Mouse (Mus musculus) right cerebral cortex, adult 18-20 months (tissue): ENCODE results near the gene Kdm4b.

Experiments used
- DNase-seq: peaks from one replicate; pipeline ENCODE4 v3.0.0; 2022; ENCODE audit warnings: mixed read lengths

Gene Kdm4b

GRCm38 (mm10) chr17:56300186-56300585, 25.7 kb upstream of the Kdm4b start, which contains the start of gene Arrdc5:
Gene Arrdc5, minus strand, starts transcription at chr17:56300286.
- DNase-seq, result no peak

GRCm38 (mm10) chr17:56302363-56302996, 23.4 kb upstream of the Kdm4b start:
- no peak for DNase-seq

- no peak for DNase-seq
These were observed 22.6 kb upstream of the Kdm4b start, which contains the start of gene Uhrf1 for GRCm38 (mm10) chr17:56303160-56303846. Gene Uhrf1, plus strand, starts transcription at chr17:56303321.

DNA sequence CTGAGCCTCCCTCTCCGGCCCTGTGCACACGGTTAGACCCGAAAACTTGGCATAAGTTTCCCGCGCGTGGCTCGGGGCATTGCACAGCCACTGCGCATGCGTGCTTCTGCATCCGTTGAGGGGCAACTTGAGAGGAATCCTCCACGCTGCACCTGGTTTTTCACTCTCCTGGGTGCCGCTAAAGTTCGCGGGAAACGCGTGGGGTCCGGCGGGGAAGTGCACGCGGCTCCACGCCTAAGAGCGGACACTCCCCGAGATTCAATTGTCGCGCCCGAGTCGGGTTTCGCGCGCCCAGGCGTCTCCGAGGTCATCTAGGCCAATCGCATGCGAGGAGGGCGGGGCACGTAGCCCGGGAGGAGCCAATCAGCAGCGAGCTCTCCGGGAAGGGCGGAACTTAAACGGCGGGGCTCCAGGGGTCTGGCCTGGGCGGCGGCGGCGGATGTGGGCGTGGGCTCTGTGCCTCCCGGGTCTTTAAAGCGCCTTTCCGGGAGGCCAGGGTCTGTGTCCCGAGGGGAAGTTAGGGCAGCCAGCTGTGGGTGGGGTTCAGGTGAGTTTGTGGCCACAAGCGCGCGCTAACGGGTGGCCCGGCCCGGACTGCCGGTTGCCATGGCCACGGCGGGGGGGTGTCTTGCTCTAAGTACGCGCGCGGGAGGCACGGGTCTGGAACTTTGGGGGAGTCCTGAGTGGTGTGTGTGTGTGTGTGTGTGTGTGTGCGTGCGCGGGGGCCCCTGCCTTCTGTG, 21.8 kb upstream of the Kdm4b start:
- DNase-seq, result peak; percentile 93

DNA sequence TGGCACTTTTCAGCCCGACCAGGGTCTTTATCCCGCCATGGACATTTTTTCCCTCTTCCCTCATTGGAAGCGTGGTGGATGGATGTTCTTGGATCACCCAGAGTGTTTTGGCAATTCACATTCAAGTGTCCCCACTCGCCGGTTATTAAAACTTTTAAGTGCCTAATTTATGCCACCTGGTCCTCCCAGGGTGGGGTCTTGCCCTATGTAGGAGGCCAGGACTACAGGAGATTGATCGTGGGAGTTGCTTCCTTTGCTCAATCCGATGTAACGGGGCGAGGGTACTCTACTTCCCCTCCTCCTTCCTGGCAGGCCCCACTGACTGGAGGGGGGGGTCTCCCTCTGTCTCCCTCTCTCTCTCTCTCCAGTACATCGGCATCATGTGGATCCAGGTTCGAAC, 21.1 kb upstream of the Kdm4b start:
- no peak for DNase-seq

DNA sequence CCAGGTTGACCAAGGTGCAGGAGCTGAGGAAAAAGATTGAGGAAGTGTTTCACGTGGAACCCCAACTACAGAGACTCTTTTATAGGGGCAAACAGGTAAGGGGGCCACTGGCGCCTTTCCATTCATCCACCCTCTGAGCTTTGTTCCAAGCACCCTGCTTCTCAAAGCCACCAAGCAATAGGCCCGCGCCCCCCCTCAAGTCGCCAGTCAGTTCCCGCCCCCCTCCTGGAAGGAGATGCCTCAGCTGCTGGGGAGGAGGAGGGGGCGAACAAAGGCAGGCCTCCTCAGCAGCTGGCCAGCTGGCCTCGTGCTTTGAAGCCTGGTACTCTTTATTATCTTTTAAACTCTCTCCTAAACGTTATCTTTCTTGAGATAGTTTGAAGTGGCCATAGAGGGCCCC, 20.7 kb upstream of the Kdm4b start:
- no peak for DNase-seq

DNA sequence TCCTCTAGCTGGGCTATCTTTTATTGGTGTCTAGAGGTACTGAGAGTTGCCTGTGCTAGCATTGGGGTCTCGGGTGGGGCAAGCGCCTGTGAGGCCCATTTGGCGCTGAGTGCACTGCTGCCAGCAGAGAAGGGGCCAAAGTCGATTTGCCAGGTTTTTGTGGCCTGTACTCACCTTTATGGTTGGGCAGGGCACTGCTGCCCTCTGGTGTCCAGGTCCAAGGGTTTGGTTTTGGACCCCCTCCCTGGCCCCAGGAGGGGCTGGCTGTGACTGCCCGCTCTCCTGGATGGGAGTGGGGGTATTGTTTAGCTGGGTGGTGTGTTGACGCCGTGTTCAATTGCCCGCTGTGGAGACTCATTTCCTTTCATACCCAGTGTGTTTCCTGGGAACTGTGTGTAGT, 20.0 kb upstream of the Kdm4b start:
- no peak for DNase-seq

DNA sequence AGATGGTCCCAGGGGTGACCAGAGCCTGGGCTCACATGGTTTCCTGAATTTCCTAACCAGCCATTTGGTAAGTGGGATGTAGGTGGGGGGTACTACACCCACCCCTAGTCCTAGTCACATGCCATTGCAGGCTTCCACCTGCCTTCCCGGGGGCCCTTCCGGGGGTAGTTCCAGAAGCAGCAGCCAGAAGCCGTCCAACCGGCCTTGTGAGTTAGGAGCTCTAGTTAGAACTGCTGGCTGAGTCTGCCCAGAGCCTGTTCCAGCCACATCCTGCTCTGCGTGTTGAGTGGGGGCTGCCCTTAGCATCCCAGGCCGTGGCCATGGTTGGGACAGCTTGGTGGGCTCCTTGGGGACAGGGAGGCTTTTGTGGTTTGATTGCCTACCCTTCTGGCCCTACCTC, 17.8 kb upstream of the Kdm4b start:
- DNase-seq, result no peak

- DNase-seq, result no peak
These were observed 16.5 kb upstream of the Kdm4b start for GRCm38 (mm10) chr17:56309191-56309945.

- no peak for DNase-seq
These were observed 1.4 kb upstream of the Kdm4b start for GRCm38 (mm10) chr17:56324419-56324818.

DNA sequence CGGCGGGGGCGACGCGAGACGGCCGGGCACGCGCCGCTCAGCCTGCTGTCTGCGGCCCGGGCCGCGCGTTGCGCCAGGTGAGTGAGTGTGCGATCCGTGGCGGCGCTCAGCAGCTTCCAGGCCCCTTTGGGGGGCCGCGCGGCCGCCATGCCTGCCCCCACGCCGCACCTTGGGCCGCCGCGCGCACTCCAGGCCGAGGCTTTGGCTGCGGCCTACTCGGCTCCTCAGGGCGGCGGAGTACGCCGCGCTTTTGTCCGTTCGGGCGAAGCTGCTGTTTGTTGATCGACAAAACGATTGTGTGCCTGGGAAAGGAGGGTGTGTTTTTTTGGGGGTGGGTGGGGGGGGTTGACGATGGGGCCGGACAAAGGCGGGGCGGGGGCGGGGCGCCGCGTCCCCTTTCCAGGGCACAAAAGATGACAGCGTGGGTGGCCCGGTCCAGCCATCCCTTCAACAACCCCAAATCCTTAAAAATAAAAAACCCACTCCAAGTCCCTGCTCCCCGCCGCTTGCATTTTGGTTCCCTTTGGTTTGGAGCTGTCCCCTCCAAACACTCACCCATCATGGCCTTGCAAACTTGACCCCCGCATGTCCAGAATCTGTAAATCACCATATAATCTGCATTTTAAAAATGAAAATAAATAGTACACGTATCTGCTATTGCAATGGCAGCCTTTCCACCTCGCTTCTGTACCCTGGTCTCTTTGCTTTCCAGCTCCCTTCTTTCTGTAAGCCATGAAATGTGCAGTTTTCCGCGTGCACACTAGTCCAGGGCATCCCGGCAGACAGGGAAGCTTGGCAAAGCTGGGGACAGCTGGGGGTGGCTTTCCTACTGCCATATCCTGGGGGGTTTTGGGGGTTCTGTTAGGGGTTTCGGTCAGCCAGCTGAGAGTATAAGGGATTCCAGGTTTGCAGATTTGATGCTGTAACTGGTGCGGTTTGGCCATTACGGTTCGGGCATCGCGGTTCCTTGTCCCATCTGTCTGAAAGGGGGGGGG, 588 bp downstream of the Kdm4b start:
- no peak for DNase-seq

DNA sequence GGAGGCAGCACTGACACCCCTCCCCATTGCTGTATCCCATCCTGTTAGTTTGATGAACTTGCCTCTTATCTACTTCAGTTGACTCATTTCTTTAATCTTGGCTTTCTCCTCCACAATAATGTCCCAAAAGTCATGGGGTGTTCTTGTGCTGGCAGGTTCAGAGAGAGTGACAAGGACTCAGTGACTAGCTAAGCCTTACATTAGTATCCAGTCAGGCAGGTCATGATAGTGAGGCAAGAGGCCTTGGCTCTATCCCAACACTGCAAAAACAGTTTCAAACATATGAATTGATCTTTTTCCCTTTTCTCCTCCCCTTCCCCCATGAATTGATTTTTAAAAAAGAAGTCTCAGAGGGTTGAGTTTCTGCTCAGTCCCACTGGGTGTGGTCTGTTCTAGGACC, 3.4 kb downstream of the Kdm4b start:
- no peak for DNase-seq

DNA sequence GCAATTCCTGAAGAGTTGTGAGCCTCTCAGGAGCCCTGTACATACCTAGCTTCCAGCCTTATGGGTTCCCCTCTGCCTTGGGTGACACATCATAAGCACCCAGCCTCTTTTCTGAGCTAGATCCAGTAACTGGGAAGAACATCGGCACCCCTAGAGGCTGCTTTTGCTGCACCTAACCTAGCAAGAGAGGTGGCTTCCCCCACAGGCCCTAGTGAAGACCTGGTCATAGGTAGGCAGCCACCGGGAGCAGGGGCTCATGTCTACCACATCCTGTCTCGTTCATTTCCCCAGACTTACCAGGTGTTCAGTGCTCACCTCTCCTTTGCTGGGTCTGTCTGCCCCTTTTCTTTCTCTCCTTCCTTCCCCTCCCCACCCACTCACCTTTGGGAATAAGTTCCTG, 4.5 kb downstream of the Kdm4b start:
- no peak for DNase-seq

DNA sequence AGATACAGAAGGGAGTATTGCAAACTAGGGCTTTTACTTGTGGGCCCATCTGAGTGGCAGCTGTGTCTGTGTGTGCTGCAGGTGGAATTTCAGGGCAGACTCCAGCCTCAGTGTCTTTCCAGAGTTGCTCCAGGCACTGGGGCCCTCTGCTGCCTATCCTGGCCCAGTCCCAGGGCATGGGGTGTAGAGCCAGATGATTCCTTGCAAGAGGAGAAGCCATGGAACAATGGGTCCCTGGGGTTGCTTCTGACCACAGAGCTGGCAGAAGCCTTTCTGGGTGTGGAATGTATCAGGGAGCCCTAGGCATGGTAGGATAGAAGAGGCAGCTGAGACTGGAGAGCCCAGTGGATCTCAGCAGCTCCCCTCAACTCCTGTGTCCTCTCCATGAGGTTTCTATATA, 5.4 kb downstream of the Kdm4b start:
- no peak for DNase-seq

- no peak for DNase-seq
These were observed 7.1 kb downstream of the Kdm4b start for GRCm38 (mm10) chr17:56332987-56333386.

- DNase-seq, result peak; percentile 40
These were observed 11.3 kb downstream of the Kdm4b start for GRCm38 (mm10) chr17:56337190-56337589.

GRCm38 (mm10) chr17:56337791-56338190, 11.9 kb downstream of the Kdm4b start:
- no peak for DNase-seq

DNA sequence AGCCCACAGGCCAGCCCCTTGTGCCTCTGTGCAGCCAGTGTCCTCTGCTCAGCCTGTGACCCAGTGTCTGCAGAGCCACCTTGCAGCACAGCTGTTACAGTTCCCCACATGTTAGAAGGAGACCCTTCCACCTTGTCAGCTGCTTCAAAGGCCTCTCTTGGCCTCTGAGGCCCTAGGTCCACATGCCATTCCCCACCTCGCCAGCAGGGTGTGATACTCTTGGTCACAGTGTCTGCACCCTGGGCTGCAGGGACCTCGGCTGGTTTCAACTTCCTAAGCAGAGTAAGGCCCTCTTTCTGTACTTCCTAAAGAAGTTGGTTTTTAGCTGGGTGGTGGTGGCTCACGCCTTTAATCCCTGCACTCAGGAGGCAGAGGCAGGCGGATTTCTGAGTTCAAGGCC, 13.0 kb downstream of the Kdm4b start:
- no peak for DNase-seq

DNA sequence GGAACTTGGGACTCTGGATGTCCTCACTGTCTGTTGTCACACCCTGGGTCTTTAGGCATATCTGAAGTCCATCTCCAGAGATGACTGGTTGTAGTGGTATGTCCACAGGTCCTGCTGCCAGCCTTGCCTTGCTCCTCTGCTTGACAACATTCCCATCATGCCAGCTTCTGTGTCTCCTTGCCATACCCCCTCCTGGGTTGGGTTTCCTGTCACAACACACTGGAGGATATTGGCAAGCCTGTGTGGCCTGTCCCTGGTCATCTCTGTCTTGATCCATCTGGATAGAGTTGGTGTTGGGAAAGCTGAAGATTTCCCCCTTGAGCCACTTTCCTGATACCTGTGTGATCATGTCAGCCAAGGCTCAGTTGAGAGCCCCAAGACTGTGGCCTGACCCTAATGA, 14.9 kb downstream of the Kdm4b start:
- no peak for DNase-seq

DNA sequence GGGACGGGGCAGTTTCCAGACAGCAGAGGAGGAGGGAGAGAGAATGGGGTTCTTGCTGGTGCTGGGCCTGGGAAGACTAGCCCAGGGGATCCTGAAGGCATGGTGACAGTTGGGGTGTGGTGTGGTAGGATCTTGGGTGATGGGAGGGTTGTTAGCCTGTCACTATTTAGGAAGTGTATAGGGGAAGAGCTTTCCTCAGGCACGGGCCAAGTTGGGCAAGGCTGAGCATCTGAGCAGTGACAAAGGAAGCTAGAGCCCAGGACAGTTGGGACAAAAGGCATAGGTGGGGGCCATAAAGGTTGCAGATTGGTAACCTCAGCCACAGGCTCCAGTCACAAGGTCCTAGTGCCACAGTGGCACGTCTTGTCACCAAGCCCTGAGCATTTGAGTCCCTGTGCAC, 17.6 kb downstream of the Kdm4b start:
- DNase-seq, result no peak

- no peak for DNase-seq
These were observed 19.5 kb downstream of the Kdm4b start for GRCm38 (mm10) chr17:56345364-56345763.

GRCm38 (mm10) chr17:56348128-56348527, 22.3 kb downstream of the Kdm4b start:
- DNase-seq, result no peak
